Mouse (Mus musculus): Measurements from ENCODE around the gene Tal1. TPM values are rescaled to one million over a fixed set of nuclear protein-coding genes. Genes with fewer than 3 reads are reported as not detected.

The Tal1 gene
- polyA plus RNA-seq, 1 experiment, result 1.3 TPM

GRCm38 (mm10) chr4:115048190-115048589 lies 8.0 kb upstream of the Tal1 start:
- no peak overlapping the region for H3K27ac ChIP-seq (ENCODE audit: control insufficient read depth, insufficient read depth, low read depth, low read length)
- TF ChIP-seq CTCF (IDR thresholded peaks at IDR 0.05; ENCODE audit: control insufficient read depth, insufficient read depth, insufficient replicate concordance, low read depth, low read length), result no peak
- no peak for TF ChIP-seq POLR2A (IDR thresholded peaks at IDR 0.05; ENCODE audit: control insufficient read depth, low read depth, low read length)
- H3K4me3 ChIP-seq (ENCODE audit: control insufficient read depth, low read depth, low read length), result no peak overlapping the region
- no peaks in the 10 kb centered on the region for H3K27me3 ChIP-seq (ENCODE audit: control insufficient read depth, insufficient read depth, low read length)
- H3K4me1 ChIP-seq (ENCODE audit: control insufficient read depth, insufficient read depth, low read length), result peaks cover 2% of the 10 kb centered on the region
- H3K36me3 ChIP-seq (ENCODE audit: control insufficient read depth, insufficient read depth, low read length), result no peaks in the 10 kb centered on the region

GRCm38 (mm10) chr4:115051245-115051644 lies 5.0 kb upstream of the Tal1 start:
- Histone ChIP-seq H3K4me1 (ENCODE audit: control insufficient read depth, insufficient read depth, low read length) (peaks cover 4% of the 10 kb centered on the region), H3K36me3 (ENCODE audit: control insufficient read depth, insufficient read depth, low read length) (no peaks in the 10 kb centered on the region), H3K4me3 (ENCODE audit: control insufficient read depth, low read depth, low read length) (no peak overlapping the region), H3K27me3 (ENCODE audit: control insufficient read depth, insufficient read depth, low read length) (no peaks in the 10 kb centered on the region), H3K27ac (ENCODE audit: control insufficient read depth, insufficient read depth, low read depth, low read length) (no peak overlapping the region)
- TF ChIP-seq CTCF (IDR thresholded peaks at IDR 0.05; ENCODE audit: control insufficient read depth, insufficient read depth, insufficient replicate concordance, low read depth, low read length) (no peak), POLR2A (IDR thresholded peaks at IDR 0.05; ENCODE audit: control insufficient read depth, low read depth, low read length) (no peak)

- Histone ChIP-seq H3K4me1 (ENCODE audit: control insufficient read depth, insufficient read depth, low read length) (peaks cover 5% of the 10 kb centered on the region), H3K4me3 (ENCODE audit: control insufficient read depth, low read depth, low read length) (peak overlapping the region; percentile 70), H3K27ac (ENCODE audit: control insufficient read depth, insufficient read depth, low read depth, low read length) (no peak overlapping the region), H3K27me3 (ENCODE audit: control insufficient read depth, insufficient read depth, low read length) (no peaks in the 10 kb centered on the region), H3K36me3 (ENCODE audit: control insufficient read depth, insufficient read depth, low read length) (no peaks in the 10 kb centered on the region)
- TF ChIP-seq CTCF (IDR thresholded peaks at IDR 0.05; ENCODE audit: control insufficient read depth, insufficient read depth, insufficient replicate concordance, low read depth, low read length) (no peak), POLR2A (IDR thresholded peaks at IDR 0.05; ENCODE audit: control insufficient read depth, low read depth, low read length) (peak; percentile 52; the same call in 1 of the 2 replicates)
These were observed 3.8 kb upstream of the Tal1 start for GRCm38 (mm10) chr4:115052343-115053005.

GRCm38 (mm10) chr4:115055044-115055443 lies 1.2 kb upstream of the Tal1 start:
- Histone ChIP-seq H3K27me3 (ENCODE audit: control insufficient read depth, insufficient read depth, low read length) (peaks cover 8% of the 10 kb centered on the region), H3K4me3 (ENCODE audit: control insufficient read depth, low read depth, low read length) (no peak overlapping the region), H3K27ac (ENCODE audit: control insufficient read depth, insufficient read depth, low read depth, low read length) (no peak overlapping the region), H3K36me3 (ENCODE audit: control insufficient read depth, insufficient read depth, low read length) (no peaks in the 10 kb centered on the region), H3K4me1 (ENCODE audit: control insufficient read depth, insufficient read depth, low read length) (peaks cover 15% of the 10 kb centered on the region)
- no peak for TF ChIP-seq CTCF (IDR thresholded peaks at IDR 0.05; ENCODE audit: control insufficient read depth, insufficient read depth, insufficient replicate concordance, low read depth, low read length)
- TF ChIP-seq POLR2A (IDR thresholded peaks at IDR 0.05; ENCODE audit: control insufficient read depth, low read depth, low read length), result no peak

- no peaks in the 10 kb centered on the region for H3K36me3 ChIP-seq (ENCODE audit: control insufficient read depth, insufficient read depth, low read length)
- no peak overlapping the region for H3K4me3 ChIP-seq (ENCODE audit: control insufficient read depth, low read depth, low read length)
- H3K4me1 ChIP-seq (ENCODE audit: control insufficient read depth, insufficient read depth, low read length), result peaks cover 15% of the 10 kb centered on the region
- H3K27me3 ChIP-seq (ENCODE audit: control insufficient read depth, insufficient read depth, low read length), result peaks cover 8% of the 10 kb centered on the region
- TF ChIP-seq CTCF (IDR thresholded peaks at IDR 0.05; ENCODE audit: control insufficient read depth, insufficient read depth, insufficient replicate concordance, low read depth, low read length) (no peak), POLR2A (IDR thresholded peaks at IDR 0.05; ENCODE audit: control insufficient read depth, low read depth, low read length) (no peak)
- no peak overlapping the region for H3K27ac ChIP-seq (ENCODE audit: control insufficient read depth, insufficient read depth, low read depth, low read length)
These were observed 535 bp upstream of the Tal1 start for GRCm38 (mm10) chr4:115055691-115056090.

GRCm38 (mm10) chr4:115056921-115057673 lies 871 bp downstream of the Tal1 start:
- peak overlapping the region; percentile 57 for H3K4me3 ChIP-seq (ENCODE audit: control insufficient read depth, low read depth, low read length)
- peaks cover 15% of the 10 kb centered on the region for H3K4me1 ChIP-seq (ENCODE audit: control insufficient read depth, insufficient read depth, low read length)
- H3K36me3 ChIP-seq (ENCODE audit: control insufficient read depth, insufficient read depth, low read length), result no peaks in the 10 kb centered on the region
- H3K27ac ChIP-seq (ENCODE audit: control insufficient read depth, insufficient read depth, low read depth, low read length), result peak overlapping the region; percentile 7
- peaks cover 8% of the 10 kb centered on the region for H3K27me3 ChIP-seq (ENCODE audit: control insufficient read depth, insufficient read depth, low read length)
- no peak for TF ChIP-seq POLR2A (IDR thresholded peaks at IDR 0.05; ENCODE audit: control insufficient read depth, low read depth, low read length)
- no peak for TF ChIP-seq CTCF (IDR thresholded peaks at IDR 0.05; ENCODE audit: control insufficient read depth, insufficient read depth, insufficient replicate concordance, low read depth, low read length)

GRCm38 (mm10) chr4:115057674-115058316 lies 1.6 kb downstream of the Tal1 start:
- Histone ChIP-seq H3K27me3 (ENCODE audit: control insufficient read depth, insufficient read depth, low read length) (peaks cover 8% of the 10 kb centered on the region), H3K4me1 (ENCODE audit: control insufficient read depth, insufficient read depth, low read length) (peaks cover 16% of the 10 kb centered on the region), H3K4me3 (ENCODE audit: control insufficient read depth, low read depth, low read length) (peak overlapping the region; percentile 21), H3K27ac (ENCODE audit: control insufficient read depth, insufficient read depth, low read depth, low read length) (peak overlapping the region; percentile 3; the same call in 1 of the 2 replicates), H3K36me3 (ENCODE audit: control insufficient read depth, insufficient read depth, low read length) (no peaks in the 10 kb centered on the region)
- TF ChIP-seq POLR2A (IDR thresholded peaks at IDR 0.05; ENCODE audit: control insufficient read depth, low read depth, low read length) (no peak), CTCF (IDR thresholded peaks at IDR 0.05; ENCODE audit: control insufficient read depth, insufficient read depth, insufficient replicate concordance, low read depth, low read length) (no peak)
